Mouse (Mus musculus) lung, embryonic 16.5 days (tissue): ENCODE measurements around the gene B3gnt9. TPM values are rescaled to one million over a fixed set of nuclear protein-coding genes. Genes with fewer than 3 reads are reported as not detected.

Source experiments
- ATAC-seq: fragments of 200-750 bp; cut with Nextera tagmentation; 2 replicates; pipeline ENCODE4 v1.8.0; 2017; ENCODE audit warnings: low read depth, mild to moderate bottlenecking, moderate library complexity
- H3K27ac ChIP-seq: fragments of 300-500 bp; sonication (generic); 2 replicates; pipeline ENCODE4 v1.5.1; 2014; ENCODE audit warnings: mild to moderate bottlenecking, control low read depth, low read length
- H3K27me3 ChIP-seq: fragments of 300-500 bp; sonication (generic); 2 replicates; pipeline ENCODE4 v1.6.1; 2014; ENCODE audit warnings: low read depth, low read length, mixed read lengths; ENCODE audit not compliant: control insufficient read depth, insufficient read depth
- H3K36me3 ChIP-seq: fragments of 300-500 bp; sonication (generic); 2 replicates; pipeline ENCODE4 v1.6.1; 2014; ENCODE audit warnings: low read length; ENCODE audit not compliant: control insufficient read depth, insufficient read depth
- H3K4me1 ChIP-seq: fragments of 300-500 bp; sonication (generic); replicated peaks from 2 replicates; pipeline ENCODE4 v1.6.1; 2014; ENCODE audit warnings: low read length, mixed read lengths; ENCODE audit not compliant: control insufficient read depth, insufficient read depth
- H3K4me2 ChIP-seq: fragments of 300-500 bp; sonication (generic); 2 replicates; pipeline ENCODE4 v1.6.1; 2014; ENCODE audit warnings: low read depth, low read length, control low read depth
- H3K4me3 ChIP-seq: fragments of 300-500 bp; sonication (generic); 2 replicates; pipeline ENCODE4 v1.5.1; 2014; ENCODE audit warnings: mild to moderate bottlenecking, low read length, control low read depth
- H3K9ac ChIP-seq: fragments of 300-500 bp; sonication (generic); 2 replicates; pipeline ENCODE4 v1.6.1; 2014; ENCODE audit warnings: low read length, control low read depth
- H3K9me3 ChIP-seq: fragments of 300-500 bp; sonication (generic); 2 replicates; pipeline ENCODE4 v1.6.1; 2016; ENCODE audit warnings: low read length; ENCODE audit not compliant: control insufficient read depth
- WGBS: fragments of 180-500 bp; shearing (Covaris S2); extraction: QIAGEN DNeasy Blood & Tissue Kit; methylation state at CpG from one replicate; pipeline ENCODE4 v1.1.7; 2014; 5-methylcytosine and 5-hydroxymethylcytosine counted together
- polyA plus RNA-seq: library from polyadenylated mRNA; unstranded; fragments of >200 nt; fragmentation: Nextera tagmentation; extraction: Ambion mirVana; gene quantifications from 2 replicates; pipeline ENCODE4 v1.2.1, GENCODE M21; 2015

B3gnt9 gene
- polyA plus RNA-seq, 1 experiment from 2014 or later: 22.3 TPM

GRCm38 (mm10) chr8:105209153-105210110 lies 45.5 kb downstream of the B3gnt9 start:
- Histone ChIP-seq H3K4me1 (no peaks in the 10 kb centered on the region), H3K4me3 (no peak overlapping the region), H3K9me3 (no peaks in the 10 kb centered on the region), H3K4me2 (no peak overlapping the region), H3K27me3 (no peaks in the 10 kb centered on the region), H3K36me3 (peaks cover 1% of the 10 kb centered on the region; the same call in 1 of the 2 replicates), H3K9ac (no peak overlapping the region), H3K27ac (no peak overlapping the region)
- 95% methylated on average over 1 of the region's 1 CpGs for WGBS
- no peak for ATAC-seq

- H3K36me3 ChIP-seq: peaks cover 6% of the 10 kb centered on the region; the same call in 1 of the 2 replicates
- no peak overlapping the region for H3K4me3 ChIP-seq
- H3K9me3 ChIP-seq: no peaks in the 10 kb centered on the region
- no peak overlapping the region for H3K27ac ChIP-seq
- H3K9ac ChIP-seq: no peak overlapping the region
- H3K4me1 ChIP-seq: no peaks in the 10 kb centered on the region
- no peak for ATAC-seq
- H3K4me2 ChIP-seq: no peak overlapping the region
- no peaks in the 10 kb centered on the region for H3K27me3 ChIP-seq
- 89% methylated on average over 2 of the region's 2 CpGs for WGBS
Observed at GRCm38 (mm10) chr8:105207675-105208273, 47.2 kb downstream of the B3gnt9 start.

GRCm38 (mm10) chr8:105206766-105207275 lies 48.1 kb downstream of the B3gnt9 start:
- 60% methylated on average over 7 of the region's 7 CpGs for WGBS
- no peak overlapping the region for H3K9ac ChIP-seq
- peaks cover 6% of the 10 kb centered on the region; the same call in 1 of the 2 replicates for H3K36me3 ChIP-seq
- no peak for ATAC-seq
- H3K27ac ChIP-seq: no peak overlapping the region
- H3K27me3 ChIP-seq: no peaks in the 10 kb centered on the region
- H3K9me3 ChIP-seq: no peaks in the 10 kb centered on the region
- no peaks in the 10 kb centered on the region for H3K4me1 ChIP-seq
- H3K4me2 ChIP-seq: no peak overlapping the region
- H3K4me3 ChIP-seq: no peak overlapping the region

DNA sequence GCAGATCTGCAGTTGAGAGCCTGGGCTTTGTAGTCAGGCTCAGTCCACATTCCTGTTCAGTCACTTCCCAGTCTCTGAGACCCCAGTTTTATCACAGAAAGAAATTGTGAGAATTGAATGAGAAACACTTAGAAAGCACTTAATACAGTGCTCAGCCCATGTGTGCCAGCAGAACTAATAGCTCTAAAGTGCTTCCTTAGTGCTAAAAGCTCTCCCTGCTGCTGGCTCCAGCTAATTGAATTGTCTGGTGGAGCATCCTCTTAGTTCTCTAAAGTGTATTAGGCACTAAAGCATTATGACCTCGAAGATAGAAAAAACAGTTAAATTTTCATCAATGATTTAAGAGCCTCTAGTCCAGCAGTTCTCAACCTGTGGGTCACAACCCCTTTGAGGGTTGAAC lies 49.2 kb downstream of the B3gnt9 start:
- no peaks in the 10 kb centered on the region for H3K4me1 ChIP-seq
- no peak overlapping the region for H3K9ac ChIP-seq
- 76% methylated on average over 1 of the region's 1 CpGs for WGBS
- ATAC-seq: no peak
- H3K4me2 ChIP-seq: no peak overlapping the region
- no peaks in the 10 kb centered on the region for H3K9me3 ChIP-seq
- peaks cover 6% of the 10 kb centered on the region; the same call in 1 of the 2 replicates for H3K36me3 ChIP-seq
- H3K27me3 ChIP-seq: no peaks in the 10 kb centered on the region
- H3K27ac ChIP-seq: no peak overlapping the region
- no peak overlapping the region for H3K4me3 ChIP-seq

Other genes starting within 250 kb of the B3gnt9 start
- not detected in 2 replicates for gene Ces3a, start 206.6 kb downstream of the B3gnt9 start, polyA plus RNA-seq
- gene Ces3b, start 171.4 kb downstream of the B3gnt9 start, polyA plus RNA-seq: not detected in 2 replicates
- gene Ces4a, start 123.4 kb downstream of the B3gnt9 start, polyA plus RNA-seq: not detected in 2 replicates
- 51.4 and 55.5 TPM in 2 replicates for gene Cbfb, start 84.5 kb downstream of the B3gnt9 start, polyA plus RNA-seq
- 48.8 and 52.9 TPM in 2 replicates for gene D230025D16Rik, start 30.0 kb downstream of the B3gnt9 start, polyA plus RNA-seq
- gene Tradd, start 9.5 kb upstream of the B3gnt9 start, polyA plus RNA-seq: 31.5 and 34.2 TPM in 2 replicates
- 4.9 and 6.6 TPM in 2 replicates for gene Fbxl8, start 9.5 kb upstream of the B3gnt9 start, polyA plus RNA-seq
- gene Hsf4, start 14.6 kb upstream of the B3gnt9 start, polyA plus RNA-seq: 0.39 and 0.65 TPM in 2 replicates
- gene Nol3, start 21.0 kb upstream of the B3gnt9 start, polyA plus RNA-seq: 2.0 and 2.1 TPM in 2 replicates
- gene 4931428F04Rik, start 34.7 kb upstream of the B3gnt9 start, polyA plus RNA-seq: 8.3 and 9.5 TPM in 2 replicates
- gene Exoc3l, start 40.9 kb upstream of the B3gnt9 start, polyA plus RNA-seq: 34.4 and 35.5 TPM in 2 replicates
- 69.1 and 76.2 TPM in 2 replicates for gene E2f4, start 42.5 kb upstream of the B3gnt9 start, polyA plus RNA-seq
- 14.8 and 15.6 TPM in 2 replicates for gene Elmo3, start 50.4 kb upstream of the B3gnt9 start, polyA plus RNA-seq
- gene Lrrc29, start 71.1 kb upstream of the B3gnt9 start, polyA plus RNA-seq: 2.1 and 2.6 TPM in 2 replicates
- 115 and 125 TPM in 2 replicates for gene Tmem208, start 71.2 kb upstream of the B3gnt9 start, polyA plus RNA-seq
- gene Fhod1, start 92.8 kb upstream of the B3gnt9 start, polyA plus RNA-seq: 12.7 and 15.8 TPM in 2 replicates
- gene Slc9a5, start 93.7 kb upstream of the B3gnt9 start, polyA plus RNA-seq: 5.5 and 6.3 TPM in 2 replicates
- 1.1 and 1.5 TPM in 2 replicates for gene Plekhg4, start 118.1 kb upstream of the B3gnt9 start, polyA plus RNA-seq
- 0.13 and 0.36 TPM in 2 replicates for gene Kctd19, start 158.3 kb upstream of the B3gnt9 start, polyA plus RNA-seq
- gene Lrrc36, start 158.4 kb upstream of the B3gnt9 start, polyA plus RNA-seq: 1.5 and 1.6 TPM in 2 replicates
- 83.3 and 110 TPM in 2 replicates for gene Tppp3, start 216.4 kb upstream of the B3gnt9 start, polyA plus RNA-seq
- gene Zdhhc1, start 241.7 kb upstream of the B3gnt9 start, polyA plus RNA-seq: 48.3 and 48.4 TPM in 2 replicates